Mouse (Mus musculus): ENCODE data around the gene Cyfip2. TPM values are rescaled to one million over a fixed set of nuclear protein-coding genes. Genes with fewer than 3 reads are reported as not detected.

Gene Cyfip2
- total RNA-seq, 2 experiments from 2014 or later: 530 to 540 TPM

DNA sequence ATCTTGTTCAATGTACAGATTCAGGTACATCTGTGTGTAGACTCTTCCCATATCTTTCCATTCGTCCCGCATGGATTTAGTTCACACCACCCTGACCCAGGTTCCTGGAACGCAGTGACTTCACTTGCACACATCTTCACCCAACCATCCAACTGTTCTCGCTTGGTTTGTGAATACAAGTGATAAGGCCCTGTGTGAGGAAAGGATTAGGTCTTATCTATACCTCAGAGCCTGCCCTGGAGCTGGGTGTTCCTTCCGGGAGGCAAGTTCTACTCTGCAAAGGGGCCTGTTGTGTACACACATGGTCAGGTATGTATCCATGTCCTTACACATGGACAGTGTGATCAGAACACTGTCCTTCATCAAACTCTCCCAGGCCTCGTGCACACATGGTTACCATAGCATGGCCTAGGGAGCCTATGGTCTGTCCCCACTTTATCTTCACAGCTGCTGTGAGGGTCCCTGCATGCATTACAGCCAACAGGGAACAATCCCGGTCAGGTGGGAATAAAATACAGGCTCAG lies 71.4 kb downstream of the Cyfip2 start:
- H3K27ac ChIP-seq: no peak overlapping the region
- no peak for DNase-seq (ENCODE audit: low spot score in 2 of 2)
- H3K4me3 ChIP-seq: no peak overlapping the region
- TF ChIP-seq CTCF (conservative IDR thresholded peaks at IDR 0.05): no peak

DNA sequence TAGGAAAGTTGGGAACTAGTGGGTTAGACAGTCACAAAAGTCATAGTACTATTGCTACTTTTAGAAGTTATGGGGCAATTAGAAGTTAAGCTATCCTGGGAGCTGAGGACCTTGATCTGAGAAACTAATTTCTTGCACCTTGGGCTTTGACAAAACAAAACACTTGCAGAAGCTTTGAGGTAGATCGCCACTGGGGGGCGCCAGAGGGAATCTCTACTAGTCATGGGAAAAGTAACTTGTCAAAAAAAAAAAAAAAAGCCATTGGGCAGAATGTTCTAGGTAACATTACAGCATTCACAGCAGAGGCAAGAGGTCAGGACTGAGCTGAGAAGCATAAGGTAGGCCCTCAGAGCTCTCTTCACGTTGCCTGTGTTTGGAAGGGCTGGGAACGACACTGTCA lies 75.7 kb downstream of the Cyfip2 start:
- peak; percentile 65 to 83 for DNase-seq (ENCODE audit: low spot score in 2 of 2)
- Histone ChIP-seq H3K27ac (no peak overlapping the region), H3K4me3 (no peak overlapping the region)
- peak; percentile 84 for TF ChIP-seq CTCF (conservative IDR thresholded peaks at IDR 0.05)

DNA sequence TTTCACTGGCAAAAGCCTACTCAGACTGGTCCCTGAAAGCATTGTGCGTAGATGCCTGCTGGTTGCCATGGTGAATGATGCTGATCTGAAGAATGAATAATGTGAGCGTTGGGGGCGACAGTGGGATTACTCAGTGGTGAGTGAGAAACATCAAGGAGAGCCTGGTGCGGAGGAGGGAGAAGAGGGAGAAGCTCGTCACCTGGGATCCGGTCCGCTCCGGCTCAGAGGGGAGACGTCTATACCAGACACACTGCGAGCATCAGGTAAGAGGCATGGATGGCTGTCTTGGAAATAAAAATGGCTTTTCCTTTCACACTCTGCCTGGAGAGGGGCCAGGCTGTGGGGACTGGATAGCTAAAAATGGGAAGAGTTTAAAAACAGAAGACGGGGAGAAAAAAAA lies 77.3 kb downstream of the Cyfip2 start, which contains the start of gene Fndc9:
Fndc9 (plus strand) TSS at position 198 of the 400 bp plus-strand sequence.
- peak; percentile 53 to 86 for DNase-seq (ENCODE audit: low spot score in 2 of 2)
- Histone ChIP-seq H3K27ac (peak within 1 kb of the TSS; percentile 63; the same call in 1 of the 2 replicates), H3K4me3 (no peak within 1 kb of the TSS)
- no peak for TF ChIP-seq CTCF (conservative IDR thresholded peaks at IDR 0.05)

DNA sequence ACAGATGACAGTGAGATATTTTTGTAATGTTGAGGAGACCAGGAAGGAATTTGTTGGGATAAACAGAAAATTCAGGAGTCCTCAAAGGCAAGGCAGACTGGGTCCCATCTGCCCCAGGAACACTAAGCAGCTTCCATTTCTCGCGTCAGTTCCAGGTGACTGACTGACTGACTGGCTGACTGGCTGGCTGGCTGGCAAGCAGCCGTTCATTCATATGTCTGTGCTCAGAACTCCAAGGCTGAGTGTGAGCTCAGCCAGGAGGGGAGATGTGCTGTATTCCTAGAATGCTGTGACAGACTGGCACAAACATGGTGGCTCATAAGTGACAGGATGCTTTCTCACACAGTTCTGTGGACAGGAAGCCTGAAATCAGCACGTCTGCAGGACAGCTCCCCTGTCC lies 78.7 kb downstream of the Cyfip2 start:
- no peak for TF ChIP-seq CTCF (conservative IDR thresholded peaks at IDR 0.05)
- Histone ChIP-seq H3K4me3 (no peak overlapping the region), H3K27ac (no peak overlapping the region)
- peak; percentile 47 to 61 for DNase-seq (ENCODE audit: low spot score in 2 of 2)

DNA sequence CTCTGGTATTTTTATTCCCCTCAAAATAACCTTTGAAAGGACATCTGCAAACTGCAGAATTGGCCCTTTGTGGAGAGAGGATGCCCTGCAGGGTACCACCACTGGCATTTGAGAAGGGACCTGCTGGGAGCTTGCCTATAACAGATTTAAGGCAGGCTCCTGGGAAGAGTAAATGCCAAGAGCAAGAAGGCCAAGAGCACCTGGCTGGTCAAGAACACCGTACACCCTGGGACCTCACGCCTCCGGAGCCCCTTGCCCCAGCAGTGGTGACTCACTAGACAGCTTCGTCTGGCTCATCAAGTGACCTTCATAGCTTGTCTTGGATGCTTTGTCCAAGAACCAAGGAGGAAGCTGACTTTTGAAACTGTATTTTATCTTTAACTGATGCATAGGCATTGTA lies 79.9 kb downstream of the Cyfip2 start:
- no peak overlapping the region for H3K4me3 ChIP-seq
- no peak for TF ChIP-seq CTCF (conservative IDR thresholded peaks at IDR 0.05)
- no peak for DNase-seq (ENCODE audit: low spot score in 2 of 2)
- H3K27ac ChIP-seq: no peak overlapping the region

DNA sequence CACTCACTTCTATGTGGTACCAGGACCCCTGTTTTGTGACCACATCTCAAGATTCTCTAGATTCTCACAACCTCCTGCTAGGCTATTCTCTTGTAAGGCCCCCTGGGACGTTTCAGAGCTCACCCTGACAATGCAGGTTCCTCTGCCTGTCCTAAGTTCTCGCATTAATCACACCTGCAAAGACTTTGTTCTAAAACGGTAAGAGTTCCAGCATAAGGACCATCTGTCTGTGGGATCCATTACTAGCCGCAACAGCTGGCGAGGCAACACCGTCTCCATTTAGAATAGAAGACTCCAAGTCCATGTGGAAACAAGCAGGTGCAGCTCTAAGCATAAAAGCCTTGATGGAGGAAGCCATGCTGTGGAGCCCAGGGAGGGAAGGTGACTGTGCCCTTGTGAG lies 82.5 kb downstream of the Cyfip2 start:
- no peak for TF ChIP-seq CTCF (conservative IDR thresholded peaks at IDR 0.05)
- H3K4me3 ChIP-seq: no peak overlapping the region
- no peak overlapping the region for H3K27ac ChIP-seq
- DNase-seq (ENCODE audit: low spot score in 2 of 2): no peak

DNA sequence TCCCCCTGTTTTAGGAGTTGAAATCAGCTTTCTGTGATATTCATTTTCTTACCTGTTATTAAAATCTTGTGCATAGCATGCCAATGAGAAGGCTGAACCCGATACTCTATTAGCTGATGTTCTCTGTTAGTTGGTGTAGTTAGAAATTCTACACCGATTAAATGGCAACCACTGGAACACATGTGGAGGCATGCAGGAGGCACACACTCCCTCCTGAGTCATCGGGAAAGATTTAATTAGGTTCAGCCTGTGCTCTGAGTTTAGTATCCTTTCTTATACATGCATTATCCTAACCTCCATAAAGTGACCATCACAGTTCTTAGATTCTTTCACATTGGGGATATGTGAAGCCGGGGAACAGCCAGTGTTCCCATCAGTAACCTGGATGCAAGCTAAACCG lies 87.3 kb downstream of the Cyfip2 start:
- TF ChIP-seq CTCF (conservative IDR thresholded peaks at IDR 0.05): no peak
- H3K4me3 ChIP-seq: no peak overlapping the region
- no peak for DNase-seq (ENCODE audit: low spot score in 2 of 2)

DNA sequence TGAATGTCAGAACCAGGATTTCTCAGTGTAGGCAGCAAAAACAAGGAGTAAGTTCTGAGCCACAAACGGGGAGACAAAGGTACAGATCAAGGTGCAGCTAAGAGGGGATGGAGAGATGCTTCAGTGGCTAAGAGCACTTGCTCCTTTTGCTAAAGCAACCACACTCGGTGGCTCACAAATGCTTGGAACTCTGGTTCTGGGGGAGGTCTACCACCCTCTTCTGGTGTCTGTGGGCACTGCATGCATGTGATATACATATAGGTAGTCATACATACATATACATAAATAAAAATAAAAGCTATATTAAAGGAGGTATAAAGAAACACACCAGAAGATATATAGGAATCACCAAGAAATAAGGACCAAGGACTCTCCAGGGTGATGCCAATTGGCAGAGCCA lies 89.1 kb downstream of the Cyfip2 start:
- H3K27ac ChIP-seq: no peak overlapping the region
- DNase-seq (ENCODE audit: low spot score in 2 of 2): no peak
- peak; percentile 71 for TF ChIP-seq CTCF (conservative IDR thresholded peaks at IDR 0.05)
- no peak overlapping the region for H3K4me3 ChIP-seq

More for the DNA sequence above, 87.3 kb downstream of the Cyfip2 start:
- no peak overlapping the region for H3K27ac ChIP-seq

DNA sequence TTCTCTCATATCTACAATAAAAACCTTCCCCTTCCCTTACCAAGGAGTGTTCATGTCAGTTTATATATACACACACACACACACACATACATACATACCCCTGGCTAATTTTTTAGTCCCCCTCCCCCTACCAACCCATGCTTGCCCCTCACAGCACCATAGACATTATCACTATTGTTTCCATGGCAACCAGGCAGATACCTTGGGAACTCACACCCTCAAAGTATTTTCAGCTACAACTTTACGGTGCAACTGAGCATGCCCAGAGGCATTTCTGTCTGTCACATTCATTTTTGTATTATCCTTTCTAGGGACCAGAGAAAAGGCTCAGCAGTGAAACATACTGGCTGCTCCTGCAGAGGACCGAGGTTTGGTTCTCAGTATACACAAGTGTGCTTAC lies 92.4 kb downstream of the Cyfip2 start:
- no peak for DNase-seq (ENCODE audit: low spot score in 2 of 2)
- TF ChIP-seq CTCF (conservative IDR thresholded peaks at IDR 0.05): no peak
- Histone ChIP-seq H3K4me3 (no peak overlapping the region), H3K27ac (no peak overlapping the region)

DNA sequence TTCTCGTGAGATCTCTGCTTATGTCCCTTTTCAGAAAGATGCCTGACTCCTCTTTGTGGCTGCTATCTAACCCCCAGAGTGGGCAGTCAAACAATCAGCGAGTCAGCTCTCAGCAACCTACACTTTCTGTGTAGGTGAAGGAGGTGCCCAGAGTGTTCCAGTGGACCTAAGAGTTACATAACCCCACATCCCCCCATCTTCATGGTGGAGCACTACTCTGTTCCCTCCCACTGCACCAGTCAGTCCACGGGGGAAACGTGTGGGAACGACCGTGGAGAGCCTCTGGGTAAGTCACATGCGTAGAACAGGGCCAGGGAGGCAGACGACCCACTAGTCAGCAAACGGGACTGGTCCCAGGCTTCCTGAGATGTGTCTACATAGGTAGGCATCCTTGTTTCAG lies 93.3 kb downstream of the Cyfip2 start:
- DNase-seq (ENCODE audit: low spot score in 2 of 2): no peak
- TF ChIP-seq CTCF (conservative IDR thresholded peaks at IDR 0.05): no peak
- no peak overlapping the region for H3K4me3 ChIP-seq
- peak overlapping the region; percentile 61; the same call in 1 of the 2 replicates for H3K27ac ChIP-seq

DNA sequence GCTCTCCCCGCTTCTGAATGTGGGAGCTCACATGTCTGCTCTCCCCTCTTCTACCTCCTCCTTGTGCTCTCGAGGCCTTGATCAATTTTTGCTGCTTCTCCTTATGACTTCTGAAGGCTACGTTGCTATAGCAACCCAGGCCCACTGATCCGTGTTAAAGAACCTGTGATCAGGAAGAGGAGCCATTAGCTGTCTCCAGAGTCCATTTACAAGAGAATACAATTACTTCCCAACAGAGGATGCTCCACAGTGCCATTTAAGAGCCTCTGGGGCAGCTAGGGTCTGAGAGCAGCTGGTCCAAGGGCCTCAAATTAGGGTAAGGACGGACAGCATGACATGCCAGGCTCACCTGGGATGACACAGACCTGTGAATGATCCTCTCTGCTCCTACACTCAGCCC lies 94.1 kb downstream of the Cyfip2 start:
- peak overlapping the region; percentile 61; the same call in 1 of the 2 replicates for H3K27ac ChIP-seq
- TF ChIP-seq CTCF (conservative IDR thresholded peaks at IDR 0.05): no peak
- no peak overlapping the region for H3K4me3 ChIP-seq
- no peak for DNase-seq (ENCODE audit: low spot score in 2 of 2)

DNA sequence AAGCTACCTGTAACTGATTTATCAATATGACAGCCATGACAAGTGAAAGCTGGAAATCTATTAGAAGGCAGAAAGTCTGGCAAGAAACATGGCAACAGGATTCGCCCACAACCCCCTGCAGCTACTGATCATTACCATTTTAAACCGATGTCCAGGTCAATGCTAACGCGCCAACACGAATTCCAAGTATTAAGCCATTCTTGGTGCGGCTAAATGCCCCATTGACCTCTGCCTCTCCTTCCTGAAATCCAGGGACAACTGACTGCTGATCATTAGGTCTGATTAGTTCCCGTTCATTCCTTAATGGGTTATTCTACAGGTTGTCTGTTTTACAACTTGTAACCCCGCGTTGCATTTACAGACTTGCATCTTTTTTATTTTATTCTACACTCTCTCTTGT lies 95.0 kb downstream of the Cyfip2 start:
- Histone ChIP-seq H3K4me3 (no peak overlapping the region), H3K27ac (no peak overlapping the region)
- no peak for DNase-seq (ENCODE audit: low spot score in 2 of 2)
- no peak for TF ChIP-seq CTCF (conservative IDR thresholded peaks at IDR 0.05)

DNA sequence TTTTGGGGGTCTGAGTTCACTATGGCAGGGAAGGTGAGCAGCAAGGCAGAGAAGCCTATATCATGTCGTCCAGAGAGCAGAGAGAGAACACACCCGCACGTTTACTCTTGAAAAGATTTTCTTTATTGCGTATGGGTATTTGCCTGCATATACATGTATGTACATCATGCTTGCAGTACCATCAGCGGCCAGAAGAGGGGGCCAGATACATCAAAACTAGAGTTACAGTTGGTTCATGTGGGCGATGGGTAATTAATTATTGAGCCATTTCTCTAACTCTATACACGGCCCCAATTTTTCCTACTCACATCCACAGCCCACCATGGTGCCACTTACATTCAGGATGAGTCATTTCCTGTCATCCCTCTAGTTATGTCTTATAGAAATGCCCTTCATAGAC lies 96.0 kb downstream of the Cyfip2 start:
- no peak overlapping the region for H3K4me3 ChIP-seq
- peak; percentile 78 for TF ChIP-seq CTCF (conservative IDR thresholded peaks at IDR 0.05)
- H3K27ac ChIP-seq: no peak overlapping the region
- peak in 1 of 2 experiments; percentile 47 for DNase-seq (ENCODE audit: low spot score in 2 of 2)

DNA sequence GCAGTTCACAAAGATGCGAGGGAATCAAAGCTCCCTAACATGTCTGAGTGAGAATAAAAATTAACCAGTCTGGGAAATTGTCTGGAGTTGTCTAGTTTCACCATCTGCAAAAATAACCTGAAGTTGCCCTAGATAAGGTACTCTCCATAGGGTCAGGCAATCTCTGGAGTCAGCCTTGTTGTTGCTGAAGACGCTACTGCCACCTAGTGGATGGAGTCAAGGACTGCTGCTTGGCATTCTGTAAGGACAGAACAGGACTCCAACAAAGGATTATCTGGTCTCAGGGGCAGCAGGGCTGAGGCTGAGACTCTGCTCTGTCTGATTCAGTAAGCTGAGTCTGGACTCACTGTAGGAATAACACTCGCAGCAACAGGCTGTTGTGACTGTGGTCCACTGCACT lies 97.3 kb downstream of the Cyfip2 start:
- Histone ChIP-seq H3K4me3 (peak overlapping the region; percentile 13; the same call in 1 of the 2 replicates), H3K27ac (peak overlapping the region; percentile 72)
- TF ChIP-seq CTCF (conservative IDR thresholded peaks at IDR 0.05): peak; percentile 95
- peak; percentile 45 to 59 for DNase-seq (ENCODE audit: low spot score in 2 of 2)

Measured in layer of hippocampus, adult 2 months (tissue).